Mouse (Mus musculus): ENCODE data around the gene Msh2. TPM values are rescaled to one million over a fixed set of nuclear protein-coding genes. Genes with fewer than 3 reads are reported as not detected.
A peak's percentile ranks its signal among the peaks of the same experiment; 100 is the strongest.
"Not testable (repeated sequence)": the region's sequence is repeated elsewhere in the genome, so short reads cannot be mapped to it uniquely, and the experiment has no call there.

Gene Msh2
- total and polyA plus RNA-seq, 3 experiments: 40.8 to 42.5 TPM; not detected in 1

DNA sequence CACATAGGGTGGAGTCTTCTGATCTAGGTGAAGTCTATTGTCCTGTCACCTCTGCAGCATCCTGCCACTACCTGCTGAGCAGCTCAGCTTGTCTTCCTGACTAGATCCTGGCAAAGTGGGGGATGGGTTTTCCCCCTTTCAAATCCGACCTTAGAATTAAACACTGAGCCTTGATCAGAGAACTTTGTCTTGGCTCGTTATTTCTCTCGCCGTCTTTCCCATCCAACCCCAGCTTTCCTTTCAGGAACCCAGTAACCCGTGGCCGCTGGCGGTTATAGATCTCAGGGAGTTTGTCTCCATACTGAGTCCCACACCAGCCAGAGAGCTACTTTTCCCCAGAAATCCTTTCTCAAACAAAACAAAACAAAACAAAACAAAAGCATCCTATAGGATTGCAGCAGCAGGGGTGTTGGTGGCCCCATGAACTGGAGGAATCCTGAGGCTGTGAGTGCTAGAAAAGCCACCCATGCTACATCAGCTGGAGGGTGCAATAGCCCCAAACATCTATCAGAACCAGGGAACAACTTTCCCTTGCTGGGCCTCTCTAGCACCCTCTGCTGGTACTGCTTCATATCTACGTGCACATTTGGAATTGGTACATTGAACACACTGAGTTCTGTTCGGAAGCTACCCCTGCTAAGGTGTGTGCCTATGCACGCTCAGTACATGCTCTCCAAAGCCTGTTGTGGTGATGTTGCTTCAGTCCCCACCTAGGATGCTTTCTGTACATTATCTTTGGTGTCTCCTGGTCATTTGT lies 6.9 kb upstream of the Msh2 start:
- Histone ChIP-seq H3K9me3 (replicated peaks; ENCODE audit: insufficient read depth, low read length) (no peaks in the 10 kb centered on the region), H3K4me3 (ENCODE audit: control insufficient read depth in 1 of 2, insufficient read depth in 1 of 2, low read depth in 2 of 2, low read length in 2 of 2) (no peak overlapping the region), H3K9ac (ENCODE audit: control insufficient read depth, low read depth, low read length, poor library complexity, severe bottlenecking) (no peak overlapping the region), H3K79me2 (ENCODE audit: control insufficient read depth, insufficient read depth, low read length, poor library complexity) (no peaks in the 10 kb centered on the region), H3K4me1 (ENCODE audit: control insufficient read depth in 1 of 2, insufficient read depth in 2 of 2, low read length in 2 of 2) (peaks cover 2 to 10% of the 10 kb centered on the region in 2 experiments), H3K36me3 (ENCODE audit: control insufficient read depth in 1 of 2, insufficient read depth in 2 of 2, low read length in 2 of 2) (peaks cover 0 to 3% of the 10 kb centered on the region in 2 experiments; a peak in 1 of 4 replicates), H3K27me3 (ENCODE audit: control insufficient read depth in 1 of 2, insufficient read depth in 2 of 2, low read length in 2 of 2) (no peaks in the 10 kb centered on the region), H3K27ac (ENCODE audit: control insufficient read depth, low read depth, low read length) (peak overlapping the region; percentile 59; the same call in 1 of the 2 replicates)
- TF ChIP-seq MAX (IDR thresholded peaks at IDR 0.05; ENCODE audit: low read length) (no peak), EP300 (IDR thresholded peaks at IDR 0.05; ENCODE audit: low read depth in 1 of 2, low read length in 2 of 2) (no peak), CTCF (IDR thresholded peaks at IDR 0.05 in 2 of 3, conservative IDR thresholded peaks at IDR 0.05 in 1 of 3; ENCODE audit: control insufficient read depth in 1 of 3, insufficient read depth in 1 of 3, low read depth in 2 of 3, low read length in 3 of 3, poor library complexity in 1 of 3, severe bottlenecking in 1 of 3) (peak; percentile 51 to 76 (median 60)), POLR2AphosphoS5 (IDR thresholded peaks at IDR 0.05; ENCODE audit: borderline replicate concordance, low read depth, low read length) (no peak), SMC3 (IDR thresholded peaks at IDR 0.05; ENCODE audit: low read depth, low read length) (0 out of 2 replicates have a peak, but pooled peaks have one; percentile 32)
- DNase-seq (ENCODE audit: low read depth, low spot score): peak; percentile 55

DNA sequence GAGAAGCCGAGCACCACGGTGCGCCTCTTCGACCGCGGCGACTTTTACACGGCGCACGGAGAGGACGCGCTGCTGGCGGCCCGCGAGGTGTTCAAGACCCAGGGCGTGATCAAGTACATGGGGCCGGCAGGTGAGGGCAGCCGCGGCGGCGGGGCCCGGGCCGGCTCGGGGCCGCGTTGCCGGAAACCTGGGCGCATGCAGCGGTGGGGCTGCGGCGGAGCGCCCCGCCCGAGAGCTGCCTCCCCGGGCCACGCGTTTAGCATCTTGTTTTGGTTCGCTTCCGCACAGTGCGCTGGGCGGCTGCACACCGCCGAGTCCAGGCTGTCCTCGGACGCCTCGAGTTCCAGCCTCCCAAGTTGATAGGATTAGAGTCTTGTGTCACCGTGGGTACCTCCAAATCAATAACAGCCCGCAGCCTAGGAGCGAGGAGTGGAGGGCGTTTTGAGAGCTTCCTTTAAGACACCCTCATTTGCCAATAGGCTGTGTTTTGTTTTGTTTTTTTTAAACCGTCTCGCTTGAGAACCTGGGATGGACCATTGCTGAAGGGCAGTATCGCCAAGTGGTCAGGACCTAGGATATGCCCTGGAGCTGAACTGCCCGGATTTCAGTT lies 652 bp downstream of the Msh2 start:
- Histone ChIP-seq H3K4me1 (ENCODE audit: control insufficient read depth in 1 of 2, insufficient read depth in 2 of 2, low read length in 2 of 2) (peaks cover 0 to 9% of the 10 kb centered on the region in 2 experiments; a peak in 2 of 4 replicates), H3K9ac (ENCODE audit: control insufficient read depth, low read depth, low read length, poor library complexity, severe bottlenecking) (peak overlapping the region; percentile 90), H3K36me3 (ENCODE audit: control insufficient read depth in 1 of 2, insufficient read depth in 2 of 2, low read length in 2 of 2) (peaks cover 0 to 6% of the 10 kb centered on the region in 2 experiments; a peak in 1 of 4 replicates), H3K9me3 (replicated peaks; ENCODE audit: insufficient read depth, low read length) (no peaks in the 10 kb centered on the region), H3K27me3 (ENCODE audit: control insufficient read depth in 1 of 2, insufficient read depth in 2 of 2, low read length in 2 of 2) (no peaks in the 10 kb centered on the region), H3K27ac (ENCODE audit: control insufficient read depth, low read depth, low read length) (peak overlapping the region; percentile 63), H3K4me3 (ENCODE audit: control insufficient read depth in 1 of 2, insufficient read depth in 1 of 2, low read depth in 2 of 2, low read length in 2 of 2) (peak overlapping the region; percentile 80 to 86), H3K79me2 (ENCODE audit: control insufficient read depth, insufficient read depth, low read length, poor library complexity) (peaks cover 29% of the 10 kb centered on the region)
- no peak for TF ChIP-seq TAL1 (IDR thresholded peaks at IDR 0.05; ENCODE audit: low read length)
- peak; percentile 74 for TF ChIP-seq MAX (IDR thresholded peaks at IDR 0.05; ENCODE audit: low read length)
- 0 out of 2 replicates have a peak, but pooled peaks have one; percentile 15 for TF ChIP-seq MYC (IDR thresholded peaks at IDR 0.05; ENCODE audit: low read depth, low read length)
- TF ChIP-seq SMC3 (IDR thresholded peaks at IDR 0.05; ENCODE audit: low read depth, low read length): no peak
- TF ChIP-seq MXI1 (IDR thresholded peaks at IDR 0.05; ENCODE audit: low read depth, low read length): peak; percentile 87
- TF ChIP-seq CHD2 (IDR thresholded peaks at IDR 0.05; ENCODE audit: low read length): no peak
- no peak for TF ChIP-seq ZC3H11A (IDR thresholded peaks at IDR 0.05; ENCODE audit: low read depth, low read length)
- TF ChIP-seq RCOR1 (IDR thresholded peaks at IDR 0.05; ENCODE audit: low read depth, low read length): no peak
- TF ChIP-seq POLR2A (IDR thresholded peaks at IDR 0.05; ENCODE audit: control insufficient read depth in 1 of 2, insufficient read depth in 1 of 2, low read depth in 1 of 2, low read length in 2 of 2, poor library complexity in 1 of 2): 0 out of 4 replicates have a peak, but pooled peaks of 1 of the 2 experiments have one; percentile 6
- 0 out of 2 replicates have a peak, but pooled peaks have one; percentile 11 for TF ChIP-seq ZMIZ1 (IDR thresholded peaks at IDR 0.05; ENCODE audit: low read depth, low read length)
- no peak for TF ChIP-seq GATA1 (IDR thresholded peaks at IDR 0.05; ENCODE audit: low read depth, low read length)
- 0 out of 2 replicates have a peak, but pooled peaks have one; percentile 29 for TF ChIP-seq ETS1 (IDR thresholded peaks at IDR 0.05; ENCODE audit: low read depth, low read length)
- TF ChIP-seq TCF12 (IDR thresholded peaks at IDR 0.05; ENCODE audit: low read depth, low read length): 0 out of 2 replicates have a peak, but pooled peaks have one; percentile 11
- no peak for TF ChIP-seq ELF1 (IDR thresholded peaks at IDR 0.05; ENCODE audit: low read depth, low read length)
- 0 out of 2 replicates have a peak, but pooled peaks have one; percentile 35 for TF ChIP-seq SIN3A (IDR thresholded peaks at IDR 0.05; ENCODE audit: low read length)
- no peak for TF ChIP-seq BHLHE40 (IDR thresholded peaks at IDR 0.05; ENCODE audit: borderline replicate concordance, low read depth, low read length)
- TF ChIP-seq JUND (IDR thresholded peaks at IDR 0.05; ENCODE audit: low read depth, low read length): no peak
- TF ChIP-seq POLR2AphosphoS2 (IDR thresholded peaks at IDR 0.05; ENCODE audit: low read length): no peak
- peak; percentile 61 for DNase-seq (ENCODE audit: low read depth, low spot score)

DNA sequence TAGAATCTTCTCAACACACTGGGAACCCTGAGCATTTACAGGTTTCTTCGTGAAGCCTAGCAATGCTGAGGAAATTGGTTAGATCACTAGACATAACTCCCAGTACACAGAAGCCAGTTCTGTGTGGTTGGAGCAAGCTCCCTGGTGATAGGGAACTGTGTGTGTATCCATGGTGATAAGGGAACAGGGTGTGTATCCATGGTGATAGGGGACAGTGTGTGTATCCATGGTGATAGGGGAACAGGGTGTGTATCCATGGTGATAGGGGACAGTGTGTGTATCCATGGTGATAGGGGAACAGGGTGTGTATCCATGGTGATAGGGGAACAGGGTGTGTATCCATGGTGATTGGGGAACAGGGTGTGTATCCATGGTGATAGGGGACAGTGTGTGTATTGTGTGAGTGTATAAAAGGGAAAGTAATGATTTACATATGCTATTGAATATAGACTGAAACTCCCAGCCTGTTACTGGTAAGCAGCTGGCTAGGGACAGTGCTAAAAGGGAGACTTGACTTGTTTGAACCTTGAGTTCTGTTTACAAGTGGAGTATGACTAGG lies 4.9 kb downstream of the Msh2 start:
- H3K9ac ChIP-seq (ENCODE audit: control insufficient read depth, low read depth, low read length, poor library complexity, severe bottlenecking); H3K4me3 ChIP-seq (ENCODE audit: control insufficient read depth in 1 of 2, insufficient read depth in 1 of 2, low read depth in 2 of 2, low read length in 2 of 2); H3K4me1 ChIP-seq (ENCODE audit: control insufficient read depth in 1 of 2, insufficient read depth in 2 of 2, low read length in 2 of 2); H3K36me3 ChIP-seq (ENCODE audit: control insufficient read depth in 1 of 2, insufficient read depth in 2 of 2, low read length in 2 of 2); H3K27me3 ChIP-seq (ENCODE audit: control insufficient read depth in 1 of 2, insufficient read depth in 2 of 2, low read length in 2 of 2); H3K27ac ChIP-seq (ENCODE audit: control insufficient read depth, low read depth, low read length); H3K9me3 ChIP-seq (replicated peaks; ENCODE audit: insufficient read depth, low read length): not testable (repeated sequence)
- DNase-seq (ENCODE audit: low read depth, low spot score): peak; percentile 17
- peaks cover 29% of the 10 kb centered on the region for H3K79me2 ChIP-seq (ENCODE audit: control insufficient read depth, insufficient read depth, low read length, poor library complexity)

Data from MEL (cell line).